Mouse (Mus musculus) granulocyte monocyte progenitor cell, adult 5-6 weeks (primary cell): Measurements from ENCODE around the gene Stpg3. TPM values are rescaled to one million over a fixed set of nuclear protein-coding genes. Genes with fewer than 3 reads are reported as not detected.
"Not testable (repeated sequence)": the region's sequence is repeated elsewhere in the genome, so short reads cannot be mapped to it uniquely, and the experiment has no call there.

Source experiments
- ATAC-seq: replicated peaks from 2 replicates; pipeline ENCODE4 v1.8.0; 2016; ENCODE audit warnings: mild to moderate bottlenecking, moderate TSS enrichment, inconsistent platforms; ENCODE audit not compliant: poor library complexity, severe bottlenecking
- total RNA-seq, 2 experiments: library from RNA; stranded (forward) in 1 of 2; stranded (reverse) in 1 of 2; fragments of 200-712, 200-1000 nt in 1 of 2; fragments of >200 nt in 1 of 2; fragmentation: Nextera tagmentation in 1 of 2; gene quantifications; 2 replicates each; pipeline ENCODE4 v1.2.3; 2014 to 2017

The Stpg3 gene
- not detected in 2 replicates for total RNA-seq (2014; fragmentation: Nextera tagmentation)
- total RNA-seq (2017) = not detected in 2 replicates

DNA sequence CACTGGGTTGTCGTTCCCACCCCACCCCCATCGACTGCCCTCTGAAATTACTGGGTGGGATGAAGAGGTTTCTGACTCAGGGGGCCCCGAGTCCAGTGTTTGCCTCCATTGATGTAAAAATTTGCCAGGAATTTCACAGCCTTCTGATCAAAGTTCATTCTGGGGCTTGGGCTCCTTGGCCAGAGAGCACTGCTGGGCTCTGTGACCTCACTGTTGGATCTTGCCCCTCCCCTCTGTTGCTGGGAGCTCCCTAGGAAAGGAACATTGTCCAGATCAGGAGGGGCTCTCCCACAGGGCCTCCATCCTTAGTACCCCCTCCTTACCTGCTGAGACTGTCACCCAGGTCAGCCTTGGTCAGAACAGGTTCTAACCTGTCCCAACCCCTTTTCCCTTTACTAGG is at the start of gene Stpg3:
Stpg3 (minus strand) TSS at position 194 of the 400 bp plus-strand sequence.
- no peak for ATAC-seq

DNA sequence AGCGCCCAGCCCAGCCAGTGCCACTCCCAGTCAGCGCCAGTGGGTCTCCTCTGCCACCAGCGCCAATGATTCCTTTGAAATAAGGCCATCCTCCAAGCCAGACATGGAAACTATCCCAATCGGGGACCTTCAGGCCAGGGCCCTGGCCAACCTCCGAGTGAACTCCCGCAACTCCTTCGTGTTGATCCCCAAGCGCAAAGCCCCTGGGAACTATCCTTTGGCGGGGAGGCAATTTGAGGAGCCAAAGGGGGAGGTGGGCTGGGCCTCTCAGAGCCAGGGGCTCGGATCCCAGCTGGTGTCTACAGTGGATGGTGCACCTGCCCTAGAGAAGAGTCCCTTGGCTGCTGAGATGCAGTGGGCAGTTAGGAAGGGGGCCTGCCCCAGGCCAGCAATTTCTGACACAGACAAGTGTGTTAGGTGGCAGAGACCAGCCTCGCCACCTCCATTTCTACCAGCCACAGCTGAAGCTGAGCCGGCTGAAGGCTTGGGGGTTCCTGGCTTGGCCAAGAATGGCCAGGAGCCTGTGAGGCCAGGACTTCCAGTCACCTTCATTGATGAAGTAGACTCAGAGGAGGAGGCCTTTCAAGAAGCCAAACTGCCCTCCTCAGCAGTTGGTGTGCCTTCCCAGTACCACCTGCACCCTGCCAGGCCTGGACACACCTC is 49.3 kb upstream of the Stpg3 start:
- no peak for ATAC-seq

DNA sequence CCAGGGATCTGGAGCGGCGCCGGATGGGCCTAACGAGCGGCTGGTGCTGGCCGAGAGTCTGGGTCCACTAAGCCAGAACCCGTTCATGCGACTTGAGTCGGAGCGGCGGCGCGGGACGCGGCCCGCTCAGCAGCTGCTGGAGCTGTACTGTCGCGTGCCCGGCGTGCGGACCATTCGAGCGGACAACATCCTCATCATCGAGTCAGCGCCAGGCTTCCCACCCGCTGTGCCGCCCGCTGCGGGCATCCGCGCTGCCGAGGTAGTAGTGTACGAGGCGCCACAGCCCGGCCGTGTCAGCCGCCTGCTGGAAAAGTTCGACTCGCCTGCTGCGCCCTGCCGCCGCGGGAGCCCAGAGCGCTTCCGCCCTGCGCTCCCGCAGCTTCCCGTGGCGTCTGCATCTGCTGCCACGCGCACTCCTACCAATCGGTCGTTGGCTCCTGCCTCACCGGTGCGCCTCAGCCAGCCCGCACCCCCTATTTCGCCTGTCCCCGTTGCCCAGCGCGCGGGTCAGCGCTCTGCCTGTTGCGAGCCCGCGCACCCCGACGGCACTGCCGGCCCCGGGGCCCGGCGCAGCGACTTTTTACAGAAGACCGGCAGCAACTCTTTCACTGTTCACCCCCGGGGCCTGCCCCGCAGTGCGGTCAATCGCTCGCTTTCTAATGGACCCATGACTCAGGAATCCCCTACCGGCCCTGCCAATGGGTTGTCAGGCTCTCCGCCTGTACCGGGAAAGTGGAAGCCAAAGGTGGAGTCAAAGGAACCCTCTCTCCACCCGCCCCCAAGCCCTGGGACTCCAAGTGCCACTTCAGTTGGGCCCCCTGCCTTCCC is 48.6 kb upstream of the Stpg3 start:
- peak; percentile 20 for ATAC-seq

DNA sequence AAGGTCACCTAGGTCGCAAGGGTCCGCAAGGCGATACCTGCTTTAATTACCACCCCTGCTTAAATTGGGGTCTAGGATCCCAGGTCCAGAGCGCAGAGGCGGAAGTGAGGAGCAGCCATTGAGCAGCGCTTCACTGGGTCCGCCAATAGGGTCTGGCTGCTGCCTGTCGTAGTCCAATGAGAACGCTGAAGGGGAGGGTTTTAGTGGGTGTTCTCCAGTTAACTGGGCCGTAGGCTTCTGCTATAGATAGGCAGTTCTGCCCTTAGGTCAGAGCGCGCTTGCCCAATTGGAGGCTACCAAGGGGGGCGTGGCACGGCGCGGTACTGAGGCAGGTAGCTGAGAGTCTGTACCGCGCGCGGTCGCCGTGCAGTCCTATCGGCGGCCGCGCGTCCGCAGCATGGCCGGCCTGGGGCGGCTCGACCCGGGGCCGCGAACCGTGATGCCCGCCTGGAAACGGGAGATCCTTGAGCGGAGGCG is 47.9 kb upstream of the Stpg3 start, which contains the start of gene Tprn:
Tprn (plus strand) TSS at position 328 of the 477 bp plus-strand sequence.
- peak; percentile 89 for ATAC-seq

DNA sequence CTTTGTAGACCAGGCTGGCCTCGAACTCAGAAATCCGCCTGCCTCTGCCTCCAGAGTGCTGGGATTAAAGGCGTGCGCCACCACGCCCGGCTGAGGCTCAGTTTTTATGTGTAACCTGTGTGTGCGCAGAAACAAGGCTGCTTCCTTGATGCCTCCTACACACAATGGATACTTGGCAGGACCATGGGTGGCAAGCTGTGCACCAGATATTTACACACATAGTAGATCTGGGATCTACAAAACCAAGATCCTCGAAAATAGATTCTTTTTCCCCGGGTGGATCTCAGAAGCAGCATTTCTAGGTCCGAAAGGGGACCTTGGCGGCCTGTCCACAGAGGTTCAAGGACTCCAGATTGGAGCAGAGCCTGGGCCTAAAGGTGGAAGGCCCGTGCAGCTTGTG is 47.4 kb upstream of the Stpg3 start:
- ATAC-seq = no peak

DNA sequence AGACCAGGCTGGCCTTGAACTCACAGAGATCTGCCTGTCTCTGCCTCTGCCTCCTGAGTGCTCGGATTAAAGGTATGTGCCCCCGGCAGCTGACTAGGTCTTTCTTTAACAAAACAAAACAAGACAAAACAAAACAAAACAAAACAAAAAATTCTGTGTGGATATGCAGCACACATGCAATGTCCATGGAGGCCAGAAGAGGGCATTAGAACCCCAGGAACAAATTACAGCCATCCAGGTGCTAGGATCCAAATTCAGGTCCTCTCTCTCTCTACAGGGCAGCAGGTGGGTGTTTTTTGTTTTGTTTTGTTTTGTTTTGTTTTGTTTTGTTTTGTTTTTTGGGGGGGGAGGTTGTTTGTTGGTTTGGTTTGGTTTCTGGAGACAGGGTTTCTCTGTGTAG is 44.5 kb upstream of the Stpg3 start:
- no peak for ATAC-seq

DNA sequence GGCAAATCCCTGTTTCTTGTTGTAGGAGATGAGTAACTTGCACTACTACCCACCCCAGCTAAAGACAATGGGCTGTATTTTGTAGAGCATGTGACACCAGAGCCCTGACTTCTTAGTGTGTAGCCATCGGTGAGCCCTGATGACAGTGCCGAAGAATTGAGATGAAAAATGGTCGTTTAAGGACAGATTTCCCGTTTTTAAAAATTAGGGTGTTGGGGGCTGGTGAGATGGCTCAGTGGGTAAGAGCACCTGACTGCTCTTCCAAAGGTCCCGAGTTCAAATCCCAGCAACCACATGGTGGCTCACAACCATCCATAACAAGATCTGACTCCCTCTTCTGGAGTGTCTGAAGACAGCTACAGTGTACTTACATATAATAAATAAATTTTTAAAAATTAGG is 42.8 kb upstream of the Stpg3 start:
- ATAC-seq = not testable (repeated sequence)

DNA sequence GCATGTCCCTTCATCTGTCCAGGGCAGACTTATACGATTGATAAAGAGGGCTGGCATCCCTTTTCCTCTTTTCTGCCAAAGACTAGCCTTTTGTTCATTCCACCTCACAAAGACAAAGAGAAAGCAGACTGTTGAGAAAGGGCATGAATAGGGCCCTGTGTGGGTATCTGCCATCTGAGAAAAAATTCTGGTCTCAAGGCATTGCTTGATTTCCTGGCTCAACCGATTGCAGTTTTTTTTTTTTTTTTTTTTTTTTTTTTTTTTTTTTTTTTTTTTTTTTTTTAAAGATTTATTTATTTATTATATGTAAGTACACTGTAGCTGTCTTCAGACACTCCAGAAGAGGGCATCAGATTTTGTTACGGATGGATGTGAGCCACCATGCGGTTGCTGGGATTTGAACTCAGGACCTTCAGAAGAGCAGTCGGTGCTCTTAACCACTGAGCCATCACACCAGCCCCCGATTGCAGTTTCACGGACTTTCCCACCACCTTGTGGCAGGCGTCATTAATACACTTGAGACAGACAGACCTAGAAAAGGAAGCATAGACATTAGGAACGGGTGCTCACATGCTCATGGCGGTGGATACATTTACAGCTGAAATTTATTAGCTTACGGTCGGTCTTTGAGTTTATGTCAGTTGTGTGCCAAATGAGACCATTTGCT is 42.1 kb upstream of the Stpg3 start:
- ATAC-seq = peak; percentile 62

DNA sequence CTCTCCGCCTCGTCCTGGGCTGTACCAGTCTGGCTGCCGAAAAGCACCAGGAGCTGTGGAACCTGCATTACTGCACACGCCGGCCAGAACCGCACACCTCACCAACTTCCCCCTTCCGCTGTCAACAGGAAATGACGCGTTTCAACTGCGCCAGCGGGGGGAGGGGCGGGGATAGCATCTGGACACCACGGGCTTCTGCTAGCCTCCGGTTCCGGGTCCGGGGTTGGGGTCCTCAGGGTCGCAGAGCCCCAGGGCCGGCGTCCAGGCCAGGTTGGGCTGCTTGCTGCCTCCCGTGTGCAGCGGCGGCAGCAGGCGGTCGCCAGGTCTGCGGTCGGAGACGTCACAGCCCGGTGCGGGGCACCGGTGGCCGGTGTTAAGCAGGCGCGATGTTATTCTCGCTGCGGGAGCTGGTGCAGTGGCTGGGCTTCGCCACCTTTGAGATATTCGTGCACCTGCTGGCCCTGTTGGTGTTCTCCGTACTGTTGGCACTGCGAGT is 40.9 kb upstream of the Stpg3 start, which contains the start of gene Tmem203:
Tmem203 (plus strand) TSS at position 156 of the 496 bp plus-strand sequence.
- ATAC-seq = peak; percentile 91

DNA sequence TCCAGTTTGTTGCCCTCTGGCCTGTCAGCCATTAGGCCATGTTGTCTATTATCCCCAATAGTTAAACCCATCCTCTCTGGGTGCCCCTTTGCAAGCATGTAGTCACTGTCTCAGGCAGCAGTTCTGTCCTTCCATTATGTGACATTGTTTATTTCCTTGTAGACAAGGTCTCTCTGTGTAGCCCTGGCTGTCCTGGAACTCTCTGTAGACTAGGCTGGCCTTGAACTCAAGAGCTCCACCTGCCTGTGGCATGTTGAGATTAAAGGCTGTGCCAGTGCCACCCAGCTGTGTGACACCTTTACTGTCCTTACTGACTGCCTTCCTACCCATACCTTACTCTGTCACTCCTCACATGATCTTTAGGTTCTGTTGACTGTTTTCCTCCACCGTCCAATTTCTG is 37.9 kb upstream of the Stpg3 start:
- no peak for ATAC-seq

DNA sequence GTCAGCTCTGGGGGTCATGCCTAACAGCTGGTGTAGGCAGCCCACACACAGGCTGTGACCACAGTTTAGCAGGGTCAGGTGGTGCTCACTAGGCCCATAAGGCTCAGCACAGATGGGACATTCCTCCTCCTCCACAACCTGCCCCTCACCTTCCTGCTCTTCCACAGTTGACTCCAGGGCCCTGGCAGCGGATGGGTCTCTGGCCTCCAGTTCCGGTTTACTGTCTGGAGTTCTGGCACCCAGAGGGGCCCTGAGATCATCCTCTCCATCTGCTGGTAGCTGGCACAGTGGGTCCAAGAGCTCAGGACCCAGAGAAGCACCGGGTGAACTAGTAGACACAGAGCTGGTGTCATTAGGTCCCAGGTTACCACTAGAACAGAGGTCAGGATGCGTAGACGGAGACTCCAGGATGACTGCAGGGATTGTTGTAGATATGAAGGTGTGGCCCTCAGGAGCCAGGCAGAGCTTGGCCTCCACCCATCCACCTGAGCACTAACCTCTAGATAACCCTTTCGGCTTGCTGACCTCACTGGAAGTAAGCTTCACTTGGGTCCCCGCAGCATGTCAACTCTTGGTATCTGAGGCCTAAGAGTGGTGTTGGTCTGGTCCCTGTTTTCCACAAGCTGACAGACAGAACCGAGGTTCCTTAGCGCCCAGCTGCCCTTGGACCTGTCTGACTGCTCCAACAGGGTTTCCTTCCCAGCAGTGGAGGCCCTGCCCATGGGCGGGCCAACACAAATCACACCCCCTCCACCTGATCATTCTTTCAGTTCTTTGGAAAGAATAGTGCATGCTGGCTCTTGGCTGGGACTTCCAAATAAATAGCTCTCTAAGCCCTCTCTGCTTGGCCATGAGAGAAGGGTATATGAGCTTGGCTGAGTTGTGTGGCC is 32.0 kb upstream of the Stpg3 start, which contains the start of gene AL732309.1:
AL732309.1 (minus strand) TSS at position 681 of the 890 bp plus-strand sequence.
- ATAC-seq = no peak

DNA sequence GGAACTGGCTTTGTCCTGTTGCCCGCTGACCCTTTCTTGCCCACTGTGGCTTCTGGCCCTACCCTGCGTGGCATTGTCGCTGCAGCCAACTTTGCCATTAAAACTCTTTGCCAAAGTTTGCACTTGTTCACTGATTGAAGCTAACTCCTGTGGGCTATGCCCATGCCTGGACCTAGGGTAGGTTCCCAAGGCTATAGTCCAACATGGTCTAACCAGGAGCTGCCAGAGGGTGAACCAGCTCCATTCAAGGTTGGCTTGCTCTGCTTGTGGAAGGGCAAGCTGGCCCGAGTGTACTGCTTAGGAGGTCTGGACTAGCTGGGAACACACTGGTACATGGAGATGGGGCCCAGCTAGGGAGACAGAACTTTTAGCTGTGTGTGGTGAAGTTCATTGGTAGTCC is 29.7 kb upstream of the Stpg3 start:
- no peak for ATAC-seq

DNA sequence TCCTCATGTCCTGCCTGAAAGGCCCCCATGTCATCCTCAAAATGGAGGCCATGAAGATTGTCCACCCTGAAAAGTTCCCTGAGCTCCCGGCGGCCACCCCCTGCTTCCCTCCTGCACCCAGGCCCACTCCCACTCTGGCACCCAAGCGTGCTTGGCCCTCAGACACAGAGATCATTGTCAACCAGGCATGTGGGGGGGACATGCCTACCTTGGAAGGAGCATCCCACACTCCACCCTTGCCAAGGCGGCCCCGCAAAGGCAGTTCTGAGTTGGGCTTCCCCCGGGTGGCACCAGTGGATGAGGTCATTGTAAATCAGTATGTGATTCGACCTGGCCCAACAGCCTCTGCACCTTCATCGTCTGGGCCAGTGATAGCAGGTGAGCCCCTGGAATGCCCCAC is 28.9 kb upstream of the Stpg3 start:
- no peak for ATAC-seq

DNA sequence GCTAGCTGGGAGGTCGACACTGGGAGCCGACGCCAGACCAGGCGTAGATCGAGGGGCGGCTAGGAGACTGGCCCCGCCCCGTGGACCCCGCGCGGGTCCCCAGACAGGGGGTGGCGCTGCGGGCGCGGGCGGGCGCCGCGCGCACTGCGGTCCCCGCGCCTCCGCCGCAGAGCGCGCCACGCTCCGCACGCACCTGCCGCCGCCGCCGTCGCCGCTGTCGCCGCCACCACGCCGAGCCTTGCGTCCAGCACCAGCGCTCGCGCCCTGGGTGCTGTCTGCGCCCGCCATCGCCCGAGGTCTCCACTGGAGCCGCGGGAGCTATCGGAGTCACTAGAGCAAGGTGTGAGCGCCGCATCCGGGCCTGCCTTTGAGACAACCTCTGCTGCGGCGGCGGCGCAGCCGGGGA is 27.7 kb upstream of the Stpg3 start, which contains the start of the genes Rnf208 and Cysrt1:
Rnf208 (plus strand) TSS at position 155 of the 406 bp plus-strand sequence.
Cysrt1 (minus strand) TSS at position 352 of the 406 bp plus-strand sequence.
- no peak for ATAC-seq

DNA sequence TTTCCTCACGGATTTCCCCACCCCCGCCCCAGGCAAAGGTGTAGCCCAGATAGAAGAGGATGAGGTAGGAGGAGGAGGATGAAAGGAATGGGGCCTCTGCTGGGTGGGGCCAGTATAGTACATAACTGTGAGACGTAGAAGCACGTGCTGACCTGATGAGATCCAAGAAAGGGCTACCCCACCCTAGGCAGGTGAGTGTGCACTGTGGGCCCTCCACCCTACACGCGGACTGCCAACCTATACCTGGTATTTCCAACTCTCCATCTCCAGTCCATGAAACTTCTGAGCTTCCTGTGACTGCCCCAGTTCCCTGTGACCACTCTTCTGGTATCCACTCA is 27.0 kb upstream of the Stpg3 start:
- ATAC-seq = no peak

DNA sequence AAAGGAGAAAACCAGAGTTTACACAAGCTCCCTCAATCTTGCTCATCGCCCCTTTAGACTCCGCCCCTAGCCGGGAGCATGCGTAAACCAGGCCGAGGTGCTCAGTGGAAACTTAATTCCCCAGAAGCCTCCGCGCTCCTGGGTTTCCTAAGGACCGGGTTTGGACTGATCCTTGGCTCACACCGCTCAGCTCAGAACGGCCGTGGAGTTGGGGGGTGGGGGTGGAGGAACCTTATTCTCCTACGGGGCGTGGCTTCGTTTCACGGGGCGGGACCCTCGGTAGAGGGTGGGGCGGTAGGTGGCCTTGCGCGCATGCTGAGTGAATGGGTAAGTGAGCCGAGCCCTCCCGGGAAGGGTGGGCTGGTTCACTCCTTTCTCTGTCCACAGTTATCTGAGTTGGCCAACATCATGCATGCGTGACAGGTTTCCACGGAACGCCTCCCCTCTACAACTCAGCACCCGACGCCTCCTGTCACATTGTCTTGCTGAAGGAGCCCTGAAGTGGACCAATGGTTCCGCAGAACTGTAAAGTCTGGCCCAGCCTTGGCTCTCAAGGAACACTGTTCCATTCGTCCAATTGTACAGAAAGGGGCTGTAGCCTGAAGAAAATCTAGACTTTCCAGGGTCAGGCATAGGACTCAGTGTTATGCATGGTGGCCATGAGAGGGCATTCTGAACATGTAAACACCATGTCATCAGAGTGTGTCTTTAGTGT is 26.4 kb upstream of the Stpg3 start:
- ATAC-seq = peak; percentile 82

DNA sequence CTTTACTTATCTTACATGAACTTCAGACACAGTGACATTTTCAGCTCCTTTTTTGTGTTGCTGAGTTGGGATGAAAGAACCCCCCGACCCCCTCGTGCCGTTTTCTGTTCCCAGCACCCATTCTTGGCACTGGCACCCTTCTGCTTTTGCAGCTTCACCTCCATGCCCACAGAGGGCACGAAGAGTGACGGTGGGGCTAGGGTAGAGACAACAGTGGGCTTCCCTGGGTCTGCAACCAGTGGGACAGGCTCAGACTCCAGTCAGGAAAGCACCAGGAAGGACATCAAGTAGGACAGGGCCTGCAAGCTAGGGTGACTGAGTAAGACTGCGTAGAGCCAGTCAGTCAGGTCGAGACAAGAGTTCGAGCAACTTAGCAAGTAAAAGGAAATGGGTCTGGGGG is 25.9 kb upstream of the Stpg3 start:
- no peak for ATAC-seq

DNA sequence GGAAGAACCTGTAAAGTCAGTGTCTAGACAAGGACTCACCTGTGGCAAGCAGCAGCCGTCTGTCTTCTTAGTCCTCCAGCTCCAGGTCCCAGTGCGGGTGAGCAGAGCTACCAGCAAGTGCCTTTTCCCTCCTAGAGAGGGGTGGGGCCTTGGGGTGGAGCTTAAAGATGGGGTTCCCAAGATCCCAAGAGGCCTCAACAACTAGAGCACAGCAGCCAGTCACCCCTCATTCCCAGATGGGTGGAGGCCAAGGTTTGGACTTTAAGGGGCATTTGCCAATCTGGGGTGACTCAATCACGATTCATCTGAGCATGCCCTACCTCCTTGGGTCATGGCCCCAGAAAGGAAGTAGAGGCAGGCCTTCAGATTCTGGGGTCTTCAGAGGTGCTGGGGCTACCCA is 25.3 kb upstream of the Stpg3 start:
- ATAC-seq = no peak

DNA sequence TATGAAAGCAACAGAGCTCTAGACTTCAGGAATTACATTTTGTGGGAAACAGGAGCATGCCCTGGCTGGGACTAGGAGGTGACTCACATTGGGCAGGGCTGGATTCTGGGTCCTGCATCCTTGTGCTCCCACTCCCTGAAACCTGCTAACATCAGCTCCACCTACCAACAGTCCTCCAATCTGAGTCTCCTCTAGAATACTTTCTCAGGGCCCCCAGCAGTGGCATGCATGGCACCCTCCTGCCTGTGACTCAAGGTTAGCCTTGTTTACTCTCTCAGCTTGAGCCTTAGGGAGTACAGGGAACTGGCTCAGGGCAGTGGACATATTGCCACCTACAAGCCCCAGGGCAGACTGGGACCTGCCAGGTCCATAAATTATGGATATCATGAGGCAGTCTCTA is 23.7 kb upstream of the Stpg3 start:
- ATAC-seq = no peak
